Mouse (Mus musculus): ENCODE results near the gene Jade2. TPM values are rescaled to one million over a fixed set of nuclear protein-coding genes. Genes with fewer than 3 reads are reported as not detected.
A peak's percentile ranks its signal among the peaks of the same experiment; 100 is the strongest.

The Jade2 gene
- total and polyA plus RNA-seq, 3 experiments, result 25.6 to 60.1 (median 58.2) TPM

- Histone ChIP-seq H3K79me2 (replicated peaks; ENCODE audit: control insufficient read depth, extremely low read depth, insufficient read depth, poor library complexity, severe bottlenecking) (peaks cover 37% of the 10 kb centered on the region), H3K27me3 (replicated peaks) (no peaks in the 10 kb centered on the region), H3K9ac (ENCODE audit: insufficient read depth, low read depth) (no peak overlapping the region), H3K4me3 (replicated peaks in 1 of 3; ENCODE audit: low read depth in 2 of 3, low read length in 2 of 3, poor library complexity in 1 of 3) (no peak overlapping the region), H3K9me3 (replicated peaks; ENCODE audit: low read length) (peaks cover 30% of the 10 kb centered on the region), H3K36me3 (replicated peaks in 1 of 2; ENCODE audit: control insufficient read depth in 1 of 2, insufficient read depth in 1 of 2, low read length in 1 of 2) (peaks cover 97 to 99% of the 10 kb centered on the region in 2 experiments), H3K27ac (ENCODE audit: insufficient read depth, low read depth) (peak overlapping the region; percentile 55), H3K4me1 (ENCODE audit: control insufficient read depth in 1 of 2, insufficient read depth in 2 of 2) (peaks cover 47 to 60% of the 10 kb centered on the region in 2 experiments), H3K4me2 (ENCODE audit: insufficient read depth, low read depth, poor library complexity, severe bottlenecking) (no peak overlapping the region)
- DNase-seq (ENCODE audit: extremely low read depth), result peak; percentile 98
- in situ Hi-C loops (cut with MboI; ENCODE audit: low pct_ligation_motif_present, low pct_unique_long_range_greater_than_20kb, low sequenced_read_pairs), result loop anchor here (5.0 kb wide), 1 partner anchor 35 kb away; no protein-coding TSS in a partner anchor
- TF ChIP-seq E2F4 (IDR thresholded peaks at IDR 0.05; ENCODE audit: insufficient replicate concordance, low read depth, low read length) (no peak), TCF12 (IDR thresholded peaks at IDR 0.05; ENCODE audit: low read depth, low read length) (peak; percentile 52; the same call in 1 of the 2 replicates), MAX (IDR thresholded peaks at IDR 0.05; ENCODE audit: low read length) (peak; percentile 31; the same call in 1 of the 2 replicates), IRF4 (IDR thresholded peaks at IDR 0.05; ENCODE audit: low read depth, low read length) (peak; percentile 80; the same call in 1 of the 2 replicates), CHD2 (IDR thresholded peaks at IDR 0.05; ENCODE audit: low read length) (no peak), BHLHE40 (IDR thresholded peaks at IDR 0.05; ENCODE audit: low read depth, low read length) (peak; percentile 44), ELF1 (IDR thresholded peaks at IDR 0.05; ENCODE audit: low read depth, low read length) (peak; percentile 84), SIN3A (IDR thresholded peaks at IDR 0.05; ENCODE audit: low read length) (no peak), JUND (conservative IDR thresholded peaks at IDR 0.05; ENCODE audit: low read depth, low read length) (no peak), POLR2AphosphoS2 (IDR thresholded peaks at IDR 0.05; ENCODE audit: low read depth, low read length) (no peak), PAX5 (IDR thresholded peaks at IDR 0.05; ENCODE audit: low read length) (no peak), HCFC1 (IDR thresholded peaks at IDR 0.05; ENCODE audit: low read depth, low read length) (no peak), ETS1 (conservative IDR thresholded peaks at IDR 0.05; ENCODE audit: low read depth, low read length) (peak; percentile 64), JUN (IDR thresholded peaks at IDR 0.05; ENCODE audit: insufficient read depth, low read depth, low read length) (no peak), ZKSCAN1 (IDR thresholded peaks at IDR 0.05; ENCODE audit: borderline replicate concordance, low read depth, low read length) (no peak), UBTF (IDR thresholded peaks at IDR 0.05; ENCODE audit: low read depth, low read length) (no peak), POLR2A (IDR thresholded peaks at IDR 0.05; ENCODE audit: low read depth, low read length) (no peak), ZC3H11A (IDR thresholded peaks at IDR 0.05; ENCODE audit: low read depth, low read length) (peak; percentile 63), TBP (conservative IDR thresholded peaks at IDR 0.05; ENCODE audit: low read depth, low read length) (no peak), CHD1 (IDR thresholded peaks at IDR 0.05; ENCODE audit: low read depth, low read length) (no peak), USF2 (conservative IDR thresholded peaks at IDR 0.05; ENCODE audit: low read depth, low read length) (no peak), NELFE (IDR thresholded peaks at IDR 0.05; ENCODE audit: low read depth, low read length) (no peak; the same call in 1 of the 2 replicates), EP300 (IDR thresholded peaks at IDR 0.05; ENCODE audit: low read length) (peak; percentile 65), RAD21 (IDR thresholded peaks at IDR 0.05; ENCODE audit: low read depth, low read length) (peak; percentile 91), MEF2A (IDR thresholded peaks at IDR 0.05; ENCODE audit: borderline replicate concordance, low read depth, low read length) (peak; percentile 76; the same call in 1 of the 2 replicates), MAFK (IDR thresholded peaks at IDR 0.05; ENCODE audit: insufficient replicate concordance, low read length) (no peak), NRF1 (IDR thresholded peaks at IDR 0.05; ENCODE audit: low read depth, low read length) (0 out of 2 replicates have a peak, but pooled peaks have one; percentile 12), GABPA (IDR thresholded peaks at IDR 0.05; ENCODE audit: insufficient replicate concordance, low read depth, low read length) (no peak), KAT2A (IDR thresholded peaks at IDR 0.05; ENCODE audit: insufficient replicate concordance, low read length) (no peak), ZNF384 (IDR thresholded peaks at IDR 0.05; ENCODE audit: low read depth, low read length) (peak; percentile 52; the same call in 1 of the 2 replicates), MXI1 (IDR thresholded peaks at IDR 0.05; ENCODE audit: low read depth, low read length) (peak; percentile 68; the same call in 1 of the 2 replicates), MYC (IDR thresholded peaks at IDR 0.05; ENCODE audit: low read depth, low read length) (no peak), SMC3 (IDR thresholded peaks at IDR 0.05; ENCODE audit: low read depth, low read length) (peak; percentile 96), RCOR1 (conservative IDR thresholded peaks at IDR 0.05; ENCODE audit: low read depth, low read length) (no peak; the same call in 1 of the 2 replicates), USF1 (IDR thresholded peaks at IDR 0.05; ENCODE audit: low read depth, low read length) (no peak), ZMIZ1 (IDR thresholded peaks at IDR 0.05; ENCODE audit: low read depth, low read length) (no peak), MAZ (IDR thresholded peaks at IDR 0.05; ENCODE audit: low read depth, low read length) (peak; percentile 73), CTCF (conservative IDR thresholded peaks at IDR 0.05 in 1 of 2, IDR thresholded peaks at IDR 0.05 in 1 of 2; ENCODE audit: low read depth in 2 of 2, low read length in 2 of 2) (peak; percentile 84 to 98)
- dilution Hi-C loops (cut with MboI; ENCODE audit: extremely low pct_ligation_motif_present, extremely low pct_unique_long_range_greater_than_20kb, low sequenced_read_pairs), result no loop called here
These were observed 39.7 kb downstream of the Jade2 start for GRCm38 (mm10) chr11:51817756-51818155.
